Mouse (Mus musculus) kidney, postnatal 36 days (tissue): ENCODE measurements around the gene Zfyve28.
A peak's percentile ranks its signal among the peaks of the same experiment; 100 is the strongest.

Source experiments
- DNase-seq, 2 experiments: peaks; one replicate each; pipeline ENCODE4 v3.0.0; 2021 to 2022; ENCODE audit warnings: mixed read lengths in 2 of 2

Zfyve28 gene

GRCm38 (mm10) chr5:34286516-34286915, 1.7 kb downstream of the Zfyve28 start:
- DNase-seq: no peak

- DNase-seq: no peak
Observed at GRCm38 (mm10) chr5:34285285-34285684, 3.0 kb downstream of the Zfyve28 start.

- DNase-seq: no peak
Observed at GRCm38 (mm10) chr5:34284156-34284750, 4.0 kb downstream of the Zfyve28 start.

DNA sequence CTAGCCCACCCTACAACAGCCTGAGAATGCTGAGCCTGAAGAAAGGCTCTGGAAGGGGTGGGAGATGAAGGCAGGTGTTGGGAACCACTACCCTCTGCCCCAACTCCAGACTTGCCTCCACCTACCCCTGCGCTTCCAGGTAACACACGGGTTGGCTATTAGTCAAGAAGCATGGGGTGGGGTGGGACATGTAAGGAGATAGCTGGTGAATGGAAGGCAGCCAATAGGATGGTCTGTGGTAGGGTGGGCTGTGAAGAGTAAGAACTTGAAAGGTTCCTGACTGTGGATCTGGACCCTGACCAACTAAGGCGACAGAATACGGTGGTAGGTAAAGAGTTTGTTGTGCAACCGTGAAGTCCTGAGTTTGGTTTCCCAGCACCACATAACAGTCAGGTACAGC, 4.9 kb downstream of the Zfyve28 start:
- DNase-seq: no peak

DNA sequence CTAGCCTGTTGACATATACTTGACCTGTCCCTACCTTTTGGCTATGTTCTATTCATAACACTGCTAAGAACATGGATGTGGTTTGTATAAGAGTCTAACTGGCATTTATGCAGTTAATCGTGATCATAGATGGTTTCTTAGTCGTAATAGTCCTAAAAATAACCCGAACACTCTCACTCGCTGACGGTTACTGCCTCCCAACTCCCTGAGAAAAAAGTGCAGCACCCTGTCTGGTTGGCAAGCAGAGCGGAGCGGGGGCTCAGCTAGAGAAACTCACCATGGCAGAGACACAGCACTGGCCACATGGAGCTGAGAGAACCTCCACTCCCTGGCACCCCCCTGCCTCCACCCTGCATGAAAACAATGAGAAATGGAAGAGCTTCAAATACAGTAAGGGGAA, 7.3 kb downstream of the Zfyve28 start:
- DNase-seq: no peak

GRCm38 (mm10) chr5:34279214-34279613, 9.0 kb downstream of the Zfyve28 start:
- no peak for DNase-seq

DNA sequence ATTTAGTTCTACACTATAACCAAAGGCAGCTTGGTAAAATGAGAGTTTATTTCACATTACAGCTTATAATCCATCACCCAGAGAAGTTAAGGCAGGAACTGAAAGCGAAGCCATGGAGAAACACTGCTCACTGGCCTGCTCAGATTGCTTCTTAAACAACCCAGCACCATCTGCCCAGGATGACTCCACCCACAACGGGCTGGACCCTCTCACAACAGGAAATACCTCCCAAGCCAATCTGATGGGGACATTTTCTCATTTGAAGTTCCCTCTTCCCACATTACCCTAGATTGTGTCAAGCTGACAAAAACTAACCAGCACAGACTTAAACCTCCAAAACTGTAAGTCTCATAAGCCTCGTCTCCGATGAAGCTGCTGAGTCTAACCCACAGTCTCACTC, 10.2 kb downstream of the Zfyve28 start:
- DNase-seq: no peak

- no peak for DNase-seq
Observed at GRCm38 (mm10) chr5:34276746-34277145, 11.5 kb downstream of the Zfyve28 start.

- DNase-seq: no peak
Observed at GRCm38 (mm10) chr5:34276191-34276590, 12.1 kb downstream of the Zfyve28 start.

DNA sequence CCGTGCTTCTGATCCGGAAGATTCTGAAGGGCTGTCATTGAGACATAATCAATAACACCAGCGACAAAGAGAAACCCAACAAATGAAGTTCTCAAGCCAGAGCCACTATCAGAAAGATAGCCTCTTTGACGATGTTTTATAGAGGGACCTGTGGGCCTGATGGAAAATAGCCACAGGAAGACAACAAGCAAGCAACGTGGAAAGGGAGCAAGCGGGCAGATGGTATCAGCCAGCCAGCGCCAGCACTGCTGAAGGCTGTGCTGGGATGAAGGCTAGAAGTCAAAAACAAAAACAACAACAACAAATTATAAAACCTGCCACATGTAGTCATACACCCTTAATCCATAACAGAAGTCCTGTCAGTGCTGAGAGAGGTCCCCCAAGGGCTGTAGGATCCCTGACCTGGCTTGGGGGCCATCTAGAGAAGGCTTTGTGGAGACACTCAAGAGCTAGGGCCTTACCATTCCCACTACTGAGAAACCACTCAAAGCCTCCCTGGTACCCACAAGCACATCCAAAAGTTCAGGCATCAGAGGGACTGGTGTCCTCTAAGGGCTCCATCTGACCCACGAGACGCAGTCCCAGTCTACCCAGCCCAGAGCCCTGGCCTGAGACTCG, 13.5 kb downstream of the Zfyve28 start:
- DNase-seq: no peak

- DNase-seq: no peak
Observed at GRCm38 (mm10) chr5:34274268-34274667, 14.0 kb downstream of the Zfyve28 start.

DNA sequence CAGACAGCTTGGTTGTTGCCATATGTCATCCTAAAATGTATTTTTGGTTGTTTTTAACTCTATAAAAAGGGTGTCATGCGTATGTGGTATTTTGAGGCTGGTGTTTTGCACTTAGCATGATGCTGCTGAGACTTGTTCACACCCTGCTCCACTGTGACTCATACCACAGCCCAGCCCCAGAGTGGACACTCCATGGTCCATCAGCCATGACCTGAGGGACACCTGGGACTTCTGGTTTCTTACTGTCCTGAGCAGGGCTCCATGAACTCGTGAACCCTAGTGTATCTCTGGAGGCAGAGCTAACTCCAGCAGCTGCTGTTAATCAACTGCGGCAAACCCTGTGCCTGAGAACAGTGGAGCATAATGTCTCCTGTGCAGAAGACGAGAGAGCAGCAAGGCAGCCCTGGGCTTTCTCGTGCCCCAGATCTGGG, 15.0 kb downstream of the Zfyve28 start:
- DNase-seq: no peak

DNA sequence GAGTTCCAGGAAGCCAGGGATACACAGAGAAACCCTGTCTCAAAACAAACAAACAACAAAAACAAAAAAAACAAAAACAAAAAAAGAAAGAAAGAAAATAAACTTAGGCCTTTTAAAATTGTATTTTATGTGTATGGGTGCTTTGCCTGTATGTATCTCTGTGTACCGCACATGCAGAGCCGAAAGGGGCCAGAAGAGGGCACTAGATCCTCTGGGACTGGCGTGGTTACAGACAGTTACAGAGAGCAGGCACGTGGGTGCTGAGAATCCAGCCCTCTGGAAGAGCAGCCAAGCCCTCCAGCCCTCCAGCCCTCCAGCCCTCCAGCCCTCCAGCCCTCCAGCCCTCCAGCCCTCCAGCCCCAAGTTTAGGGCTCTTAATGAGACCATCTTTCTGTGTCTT, 16.5 kb downstream of the Zfyve28 start:
- peak; percentile 21 to 68 for DNase-seq

- no peak for DNase-seq
Observed at GRCm38 (mm10) chr5:34269921-34270465, 18.3 kb downstream of the Zfyve28 start.

DNA sequence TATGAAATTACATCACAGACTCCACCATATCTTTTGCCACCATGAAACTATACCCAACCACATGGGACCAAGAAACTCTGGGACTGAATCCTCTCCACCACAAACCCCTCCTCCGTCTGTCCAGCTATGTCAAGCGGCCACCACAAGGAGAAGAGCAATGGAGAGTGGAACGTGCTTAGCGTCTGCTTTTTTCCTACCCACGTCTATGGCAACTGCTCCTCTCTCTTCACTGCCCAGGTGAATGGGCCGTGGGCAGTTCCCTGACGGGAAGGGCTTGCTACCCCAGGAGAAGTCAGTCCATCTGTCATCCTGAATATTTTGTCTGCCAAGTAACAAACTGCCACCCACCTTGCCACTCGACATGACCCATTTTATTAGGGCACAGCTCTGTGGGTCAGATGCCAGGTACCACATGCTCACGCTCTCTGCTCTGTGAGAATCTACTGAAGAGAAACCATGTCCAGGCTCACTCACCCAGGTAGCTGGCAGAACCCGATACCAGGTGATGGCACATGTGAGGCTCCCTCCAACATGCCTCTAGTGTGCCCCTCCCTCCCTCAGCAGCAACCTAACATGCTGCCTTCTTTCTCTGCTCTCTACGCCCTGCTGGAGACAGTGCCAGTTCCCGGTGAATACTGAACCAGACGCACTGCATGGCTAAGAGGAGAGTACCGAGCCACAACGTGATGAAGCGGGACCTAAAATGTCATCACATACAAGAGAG, 18.9 kb downstream of the Zfyve28 start:
- DNase-seq: no peak

- DNase-seq: no peak
Observed at GRCm38 (mm10) chr5:34266065-34266464, 22.2 kb downstream of the Zfyve28 start.

DNA sequence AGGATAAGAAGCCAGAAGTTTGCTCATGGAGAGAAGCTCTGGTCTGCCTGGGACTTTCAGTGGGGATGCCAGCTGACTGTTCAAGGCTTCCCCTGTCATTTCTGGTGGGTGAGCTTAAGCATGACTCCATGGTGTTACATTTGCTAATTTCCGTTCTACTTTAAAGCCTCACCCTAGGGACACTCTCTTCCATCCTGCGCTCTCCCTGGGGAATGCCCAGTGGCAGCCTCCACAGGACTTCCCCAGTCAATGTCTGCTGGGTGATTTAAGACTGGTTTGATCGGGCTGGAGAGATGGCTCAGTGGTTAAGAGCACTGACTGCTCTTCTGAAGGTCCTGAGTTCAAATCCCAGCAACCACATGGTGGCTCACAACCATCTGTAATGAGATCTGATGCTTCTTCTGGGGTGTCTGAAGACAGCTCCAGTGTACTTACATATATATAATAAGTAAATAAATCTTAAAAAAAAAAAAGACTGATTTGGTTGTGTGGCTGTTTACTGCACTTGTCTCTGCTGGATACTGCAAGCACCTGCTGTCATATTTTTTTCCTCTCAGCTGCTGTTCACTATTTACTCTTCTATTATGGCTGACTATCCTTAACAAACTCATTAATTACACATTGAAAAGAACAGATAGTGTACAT, 29.0 kb downstream of the Zfyve28 start:
- no peak for DNase-seq

- DNase-seq: peak; percentile 11 to 24
Observed at GRCm38 (mm10) chr5:34255189-34255588, 33.1 kb downstream of the Zfyve28 start.

GRCm38 (mm10) chr5:34254309-34254708, 33.9 kb downstream of the Zfyve28 start:
- DNase-seq: peak; percentile 6 to 14

DNA sequence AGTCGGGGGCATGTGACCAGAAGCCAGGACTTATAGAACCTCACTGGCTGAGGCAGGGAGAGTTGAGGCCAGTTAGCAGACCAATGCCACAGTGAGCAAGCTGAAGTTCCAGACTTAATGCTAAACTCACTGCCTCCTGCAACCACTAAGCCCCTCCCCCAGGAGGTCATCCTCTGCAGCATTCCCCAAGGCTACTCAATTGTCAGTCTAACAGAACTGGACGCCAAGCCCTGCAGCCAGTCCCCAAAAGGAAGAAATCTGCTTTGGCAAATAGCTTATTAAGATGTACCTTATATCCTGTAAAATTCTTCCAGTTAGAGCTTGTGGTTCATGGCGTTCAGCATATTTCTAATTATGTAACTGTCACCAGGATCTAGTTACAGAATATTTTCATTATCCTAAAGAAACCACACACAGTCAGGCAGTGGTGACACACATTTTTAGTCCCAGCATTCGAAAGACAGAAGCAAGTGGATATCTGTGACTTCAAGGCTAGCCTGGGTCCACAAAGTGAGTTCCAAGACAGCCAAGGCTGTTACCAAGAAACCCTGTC, 35.2 kb downstream of the Zfyve28 start:
- no peak for DNase-seq

GRCm38 (mm10) chr5:34252307-34252966, 35.8 kb downstream of the Zfyve28 start:
- DNase-seq: peak in 1 of 2 experiments; percentile 4

DNA sequence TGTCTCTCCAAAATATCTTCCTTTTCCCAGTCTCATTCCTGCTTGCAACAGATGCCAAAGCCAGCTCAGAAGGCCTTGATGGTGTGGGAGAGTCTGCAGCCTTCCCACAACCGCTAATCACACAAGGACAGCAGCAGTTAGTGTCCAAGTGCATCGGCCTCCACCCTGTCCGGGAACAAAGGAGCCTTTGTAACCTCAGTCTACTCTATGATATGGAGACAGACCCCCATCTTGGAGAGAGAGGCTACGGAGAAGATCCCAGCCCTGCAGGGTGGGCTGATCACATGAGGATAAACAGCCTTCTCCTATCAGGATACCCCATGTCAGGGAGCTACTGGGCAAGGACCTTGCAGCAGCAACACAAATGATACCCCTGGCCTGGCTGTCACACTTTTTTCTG, 36.5 kb downstream of the Zfyve28 start:
- no peak for DNase-seq
